Mouse (Mus musculus) heart, adult 2 months (tissue): ENCODE measurements at regions not wholly inside any gene's neighbourhood (a gene's known extent, or its start where the extent isn't known, plus 50 kb on each side); places are given as distances from the start of the nearest gene placed in this dataset.

Source experiments
- DNase-seq, 2 experiments: peaks; one replicate each; pipeline ENCODE4 v3.0.0; 2021
- H3K27ac ChIP-seq: fragments of 200-600 bp; 2 replicates; pipeline ENCODE4 v1.8.1; 2022
- H3K27me3 ChIP-seq: fragments of 200-500 bp; 2 replicates; pipeline ENCODE4 v1.6.1; 2012; ENCODE audit warnings: mild to moderate bottlenecking, low read length, inconsistent platforms, mixed read lengths; ENCODE audit not compliant: control insufficient read depth, insufficient read depth
- H3K36me3 ChIP-seq: fragments of 200-500 bp; 2 replicates; pipeline ENCODE4 v1.6.1; 2012; ENCODE audit warnings: low read length, inconsistent platforms; ENCODE audit not compliant: control insufficient read depth, insufficient read depth
- H3K4me1 ChIP-seq: fragments of 200-500 bp; 2 replicates; pipeline ENCODE4 v1.6.1; 2011; ENCODE audit warnings: low read length; ENCODE audit not compliant: control insufficient read depth, insufficient read depth
- H3K4me3 ChIP-seq: fragments of 200-600 bp; 2 replicates; pipeline ENCODE4 v1.8.1; 2022
- H3K79me2 ChIP-seq: fragments of 200-500 bp; replicated peaks from 2 replicates; pipeline ENCODE4 v1.6.1; 2012; ENCODE audit warnings: mild to moderate bottlenecking, inconsistent platforms, low read length, moderate library complexity, mixed read lengths; ENCODE audit not compliant: control insufficient read depth, insufficient read depth
- H3K9ac ChIP-seq: fragments of 200-500 bp; 2 replicates; pipeline ENCODE4 v1.6.1; 2012; ENCODE audit warnings: low read depth, mild to moderate bottlenecking, control low read depth, inconsistent platforms, low read length, mixed read lengths
- CTCF ChIP-seq: fragments of 200-600 bp; IDR thresholded peaks from 2 replicates; pipeline ENCODE4 v1.8.1; 2022; ENCODE audit warnings: antibody characterized with exemption, mild to moderate bottlenecking, moderate library complexity
- EP300 ChIP-seq: fragments of 200-500 bp; IDR thresholded peaks from 2 replicates; pipeline ENCODE4 v1.6.1; 2011; ENCODE audit warnings: low read depth, low read length, control low read depth; ENCODE audit not compliant: insufficient read depth
- POLR2A ChIP-seq: fragments of 200-500 bp; IDR thresholded peaks from 2 replicates; pipeline ENCODE4 v1.6.1; 2011; ENCODE audit warnings: mild to moderate bottlenecking, low read depth, low read length, control low read depth; ENCODE audit not compliant: insufficient read depth
- WGBS: fragments of 180-500 bp; shearing (Covaris S2); methylation state at CpG from one replicate; pipeline ENCODE4 v1.1.7; 2018; 5-methylcytosine and 5-hydroxymethylcytosine counted together
- intact Hi-C: fragments of 180-260 bp; cut with DNase I; formaldehyde crosslinking; loops from one replicate; pipeline ENCODE4 v1.15.1; 2025

DNA sequence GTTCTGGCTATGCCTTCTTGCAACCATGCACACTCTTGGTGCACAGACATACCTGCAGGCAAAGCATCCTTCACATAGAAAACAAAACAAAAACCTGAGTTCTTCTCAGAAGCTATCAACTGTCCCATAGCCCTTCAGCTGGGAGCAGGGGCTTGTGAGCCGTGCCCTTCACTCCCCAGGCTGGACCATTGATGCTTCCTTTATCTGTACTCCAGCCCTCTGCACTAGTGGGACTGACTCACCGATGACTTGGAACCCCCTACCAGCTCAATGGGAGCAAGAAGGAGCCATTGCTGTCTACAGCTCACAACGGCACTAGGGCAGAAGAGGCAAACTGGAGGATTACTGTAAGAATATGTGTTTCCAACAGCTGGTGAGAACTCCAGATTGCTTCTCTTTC, 137.0 kb downstream of the Qrsl1 start:
- no peak overlapping the region for H3K27ac ChIP-seq
- H3K36me3 ChIP-seq = no peaks in the 10 kb centered on the region
- no peaks in the 10 kb centered on the region for H3K79me2 ChIP-seq
- H3K4me1 ChIP-seq = peaks cover 8% of the 10 kb centered on the region
- WGBS = 90% methylated on average over 3 of the region's 3 CpGs
- intact Hi-C loops = no loop called here
- TF ChIP-seq EP300 (no peak), CTCF (no peak), POLR2A (no peak)
- no peak for DNase-seq
- H3K4me3 ChIP-seq = no peak overlapping the region
- H3K27me3 ChIP-seq = no peaks in the 10 kb centered on the region
- H3K9ac ChIP-seq = no peak overlapping the region

DNA sequence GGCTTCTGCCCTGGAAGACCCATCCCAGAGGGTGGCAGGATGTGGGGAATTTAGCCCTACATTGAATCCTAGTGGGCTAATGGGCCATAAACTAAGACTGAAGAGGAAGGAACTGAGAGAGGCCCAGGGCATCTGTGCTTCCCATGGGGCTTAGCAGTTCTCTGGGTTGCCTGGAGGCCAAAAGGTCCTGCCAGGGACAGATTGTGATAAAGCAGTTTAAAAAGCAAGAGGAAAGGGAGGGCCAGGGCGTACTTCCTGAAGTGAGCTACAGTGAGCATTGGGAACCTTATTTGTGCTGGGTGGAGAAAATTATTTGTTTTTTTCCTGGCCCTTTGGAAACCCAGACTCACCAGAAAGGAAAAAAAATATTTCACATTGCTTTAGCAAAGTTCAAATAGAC, 136.3 kb downstream of the Qrsl1 start:
- H3K36me3 ChIP-seq = no peaks in the 10 kb centered on the region
- intact Hi-C loops = no loop called here
- H3K9ac ChIP-seq = no peak overlapping the region
- H3K27ac ChIP-seq = peak overlapping the region; percentile 60
- DNase-seq = peak in 1 of 2 experiments; percentile 46
- no peaks in the 10 kb centered on the region for H3K27me3 ChIP-seq
- 62% methylated on average over 1 of the region's 1 CpGs for WGBS
- H3K4me1 ChIP-seq = peaks cover 8% of the 10 kb centered on the region
- TF ChIP-seq POLR2A (no peak), EP300 (0 out of 2 replicates have a peak, but pooled peaks have one; percentile 33), CTCF (no peak)
- no peak overlapping the region for H3K4me3 ChIP-seq
- H3K79me2 ChIP-seq = no peaks in the 10 kb centered on the region

DNA sequence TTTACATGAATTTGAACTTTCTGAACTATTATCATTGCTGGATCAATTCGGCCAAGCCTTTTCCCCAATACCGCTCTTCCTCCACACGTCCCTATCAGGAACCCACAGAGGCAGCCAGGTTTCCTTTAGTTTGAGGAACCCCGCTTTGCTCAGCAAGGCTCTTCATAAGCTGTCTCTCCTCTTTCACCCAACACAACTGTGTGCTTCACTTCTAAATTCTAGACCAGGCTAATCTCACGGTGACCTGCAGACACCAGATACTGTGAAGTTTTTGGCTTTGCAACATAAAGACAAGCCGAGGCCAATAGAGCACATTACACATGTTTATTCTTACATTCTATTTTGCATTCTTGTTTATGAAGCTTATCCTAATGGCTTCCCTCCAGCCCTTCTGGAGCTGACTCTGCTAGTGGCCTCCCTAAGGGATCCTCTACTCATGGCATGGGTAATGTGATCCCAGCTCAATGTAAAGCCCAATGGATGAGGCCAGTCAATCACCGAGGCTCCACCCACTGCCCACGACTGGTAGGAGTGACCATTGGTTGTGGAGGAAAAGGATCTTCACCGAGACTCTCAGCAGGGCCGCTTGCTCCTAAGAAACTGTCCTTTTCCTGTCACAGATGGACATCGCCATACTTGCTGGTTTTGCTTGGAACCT, 135.6 kb downstream of the Qrsl1 start:
- Histone ChIP-seq H3K27ac (peak overlapping the region; percentile 60), H3K4me3 (no peak overlapping the region), H3K36me3 (no peaks in the 10 kb centered on the region), H3K27me3 (no peaks in the 10 kb centered on the region), H3K4me1 (peaks cover 8% of the 10 kb centered on the region), H3K9ac (no peak overlapping the region), H3K79me2 (no peaks in the 10 kb centered on the region)
- TF ChIP-seq EP300 = no peak
- no peak for TF ChIP-seq CTCF
- TF ChIP-seq POLR2A = no peak
- no peak for DNase-seq
- 69% methylated on average over 11 of the region's 11 CpGs for WGBS
- intact Hi-C loops = no loop called here

DNA sequence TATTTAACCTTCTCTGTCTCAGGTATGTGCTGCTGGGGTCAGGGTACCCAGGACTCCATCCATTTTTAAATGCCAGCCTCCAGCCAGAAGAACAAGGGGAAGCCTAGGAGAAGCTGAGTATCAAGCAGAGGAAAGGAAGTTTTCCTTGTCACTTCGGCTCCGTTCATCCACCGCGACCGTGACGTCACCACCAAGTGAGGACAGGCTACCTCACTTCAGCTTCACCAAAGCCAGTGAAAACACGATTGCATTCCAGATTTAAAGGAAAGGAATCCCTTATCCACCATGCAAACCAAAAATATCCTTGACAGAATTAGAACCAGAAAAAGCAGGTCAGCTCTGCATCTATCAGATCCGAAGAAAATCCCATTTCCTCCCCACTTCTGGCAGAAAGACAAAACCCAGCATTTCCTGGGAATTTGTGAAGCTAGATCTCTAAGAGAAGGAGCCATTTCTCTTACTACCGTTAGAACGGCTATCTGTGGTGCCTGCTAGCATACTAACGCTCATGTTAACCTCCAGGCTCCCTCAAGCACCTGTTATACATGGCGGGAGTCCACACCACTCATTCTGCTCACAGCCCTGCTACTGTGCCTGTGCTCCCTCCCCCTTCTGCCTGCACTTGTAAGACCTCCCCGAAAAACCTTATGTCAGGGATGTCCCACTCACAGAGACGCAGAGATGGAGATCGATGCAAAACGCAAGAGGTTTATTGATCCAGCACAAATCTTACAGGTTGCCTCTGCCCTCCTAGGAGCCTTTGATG, 133.4 kb downstream of the Qrsl1 start:
- H3K9ac ChIP-seq = no peak overlapping the region
- H3K4me1 ChIP-seq = peaks cover 8% of the 10 kb centered on the region
- H3K27me3 ChIP-seq = no peaks in the 10 kb centered on the region
- TF ChIP-seq CTCF (no peak), EP300 (no peak), POLR2A (no peak)
- no peak for DNase-seq
- 49% methylated on average over 16 of the region's 16 CpGs for WGBS
- H3K4me3 ChIP-seq = no peak overlapping the region
- H3K27ac ChIP-seq = no peak overlapping the region
- no peaks in the 10 kb centered on the region for H3K79me2 ChIP-seq
- H3K36me3 ChIP-seq = no peaks in the 10 kb centered on the region
- intact Hi-C loops = no loop called here

DNA sequence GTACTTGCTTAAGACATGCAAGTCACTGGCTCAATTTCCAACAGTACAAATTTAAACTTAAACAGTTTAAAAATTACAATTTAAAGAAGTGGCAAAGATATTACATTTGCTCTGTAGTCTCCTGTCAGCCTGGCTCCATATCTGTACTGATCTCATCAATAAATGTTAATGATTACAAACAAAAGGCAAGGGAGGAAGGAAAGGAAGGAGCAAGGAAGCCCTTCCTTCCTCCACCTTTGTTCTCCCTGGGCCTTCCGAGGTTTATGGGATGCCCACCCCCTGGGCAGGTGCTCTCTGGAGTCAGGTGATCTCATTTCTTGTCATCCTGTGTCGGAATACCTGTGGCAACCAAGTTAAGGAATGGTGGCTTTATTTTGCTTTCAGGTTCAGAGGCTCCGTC, 132.5 kb downstream of the Qrsl1 start:
- intact Hi-C loops = no loop called here
- no peaks in the 10 kb centered on the region for H3K79me2 ChIP-seq
- H3K4me1 ChIP-seq = peaks cover 8% of the 10 kb centered on the region
- TF ChIP-seq CTCF (no peak), POLR2A (no peak), EP300 (no peak)
- 68% methylated on average over 3 of the region's 3 CpGs for WGBS
- H3K27ac ChIP-seq = no peak overlapping the region
- H3K4me3 ChIP-seq = no peak overlapping the region
- H3K36me3 ChIP-seq = no peaks in the 10 kb centered on the region
- no peak for DNase-seq
- no peak overlapping the region for H3K9ac ChIP-seq
- no peaks in the 10 kb centered on the region for H3K27me3 ChIP-seq

DNA sequence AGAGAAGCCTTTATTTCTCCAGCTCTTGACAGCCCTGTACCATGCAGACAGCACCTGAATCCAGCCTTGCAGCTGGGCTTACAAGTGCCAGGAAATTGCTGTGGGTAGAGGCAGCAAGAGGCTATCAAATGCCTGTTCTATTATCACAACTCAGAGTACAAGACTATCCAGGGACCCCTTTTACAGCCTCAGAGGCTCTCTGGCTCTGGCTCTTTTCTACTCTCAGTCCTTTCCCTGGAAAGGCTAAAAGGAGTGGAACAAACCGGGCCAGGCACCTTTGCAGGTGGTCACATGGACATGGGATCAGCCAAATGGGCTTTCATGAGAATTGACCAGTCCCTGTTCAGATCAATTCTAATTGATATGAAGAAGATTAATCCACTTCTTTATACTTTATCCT, 125.7 kb downstream of the Qrsl1 start:
- no peaks in the 10 kb centered on the region for H3K27me3 ChIP-seq
- no peaks in the 10 kb centered on the region for H3K36me3 ChIP-seq
- H3K79me2 ChIP-seq = no peaks in the 10 kb centered on the region
- WGBS = 82% methylated on average over 1 of the region's 1 CpGs
- H3K4me1 ChIP-seq = no peaks in the 10 kb centered on the region
- intact Hi-C loops = no loop called here
- H3K27ac ChIP-seq = no peak overlapping the region
- H3K4me3 ChIP-seq = no peak overlapping the region
- DNase-seq = no peak
- no peak overlapping the region for H3K9ac ChIP-seq
- TF ChIP-seq CTCF (no peak), EP300 (no peak), POLR2A (no peak)
